8 mouse cellular contexts compared by ENCODE assay signal in genomic region chr13:24988391-24988790, GRCm38 (mm10). TPM values are rescaled to one million over a fixed set of nuclear protein-coding genes. Genes with fewer than 3 reads are reported as not detected.
DNase-seq lines count a peak whose midpoint lies in the region; ATAC-seq lines count a peak whose summit lies in the region.

No protein-coding gene starts in this region.

- H3K4me1 ChIP-seq in liver, embryonic 11.5 days (replicated peaks; ENCODE audit: control insufficient read depth, insufficient read depth, low read length), result no peaks in the 10 kb centered on the region

- no peaks in the 10 kb centered on the region for H3K27me3 ChIP-seq in liver, embryonic 11.5 days (replicated peaks; ENCODE audit: control insufficient read depth, insufficient read depth, low read length)

- H3K36me3 ChIP-seq in liver, embryonic 11.5 days (ENCODE audit: control insufficient read depth, insufficient read depth, low read length), result peaks cover 3% of the 10 kb centered on the region; the same call in 1 of the 2 replicates

- H3K9me3 ChIP-seq in liver, embryonic 11.5 days (ENCODE audit: control insufficient read depth, low read length), result no peaks in the 10 kb centered on the region

- H3K27ac ChIP-seq in liver, embryonic 11.5 days (ENCODE audit: low read depth, low read length), result no peak overlapping the region

- no peak overlapping the region for H3K4me2 ChIP-seq in liver, embryonic 11.5 days

- no peak overlapping the region for H3K4me3 ChIP-seq in liver, embryonic 11.5 days (ENCODE audit: low read depth, low read length)

- no peak overlapping the region for H3K9ac ChIP-seq in liver, embryonic 11.5 days (ENCODE audit: low read depth, low read length)

- DNase-seq in B cell, adult 2 months, result peak; percentile 42 to 45
- DNase-seq in T-cell, adult 2 months (ENCODE audit: low spot score), result peak; percentile 32
- DNase-seq in gastrocnemius, adult 8-10 months (ENCODE audit: low spot score in 2 of 2), result peak; percentile 15 to 18
- DNase-seq in kidney, adult 18-20 months, result peak; percentile 67
- no peak for DNase-seq in liver, embryonic 11.5 days (ENCODE audit: low spot score)
- DNase-seq in natural killer cell, adult 2 months (ENCODE audit: low spot score in 2 of 2), result peak; percentile 10 to 29
- peak; percentile 78 for DNase-seq in testis, postnatal 10 days (ENCODE audit: low spot score)

- WGBS in liver, embryonic 11.5 days, result 49% methylated on average over 7 of the region's 7 CpGs

- ATAC-seq in common myeloid progenitor, adult 5-6 weeks (replicated peaks; ENCODE audit: low read depth, poor library complexity, severe bottlenecking), result peak; percentile 87
- ATAC-seq in liver, embryonic 11.5 days (replicated peaks; ENCODE audit: low FRiP score), result peak; percentile 70

RNA-seq across cellular contexts. Expression of gene Mrs2, which starts 31.8 kb away (rescaled TPM):
- 10.9 and 29.4 TPM in 2 replicates for total RNA-seq in common myeloid progenitor, adult 5-6 weeks (2017)
- total RNA-seq in gastrocnemius, adult 8-10 months (2022), result 10 to 100 TPM; 37.9 to 43.4 (median 40.0) TPM
- polyA plus RNA-seq in liver, embryonic 11.5 days (2014; fragmentation: Nextera tagmentation; extraction: Ambion mirVana), result 21.3 and 21.8 TPM in 2 replicates

RNA-seq across cellular contexts. Expression of gene Gpld1, which starts 45.4 kb away (rescaled TPM):
- total RNA-seq in common myeloid progenitor, adult 5-6 weeks (2017), result 0.46 and 0.49 TPM in 2 replicates
- total RNA-seq in gastrocnemius, adult 8-10 months (2022), result 1 to 10 TPM in 1 of 4 experiments, under 1 TPM in 3; 0.36 to 1.3 (median 0.93) TPM
- 0.48 and 0.61 TPM in 2 replicates for polyA plus RNA-seq in liver, embryonic 11.5 days (2014; fragmentation: Nextera tagmentation; extraction: Ambion mirVana)

RNA-seq across cellular contexts. Expression of gene Aldh5a1, which starts 50.9 kb away (rescaled TPM):
- total RNA-seq in common myeloid progenitor, adult 5-6 weeks (2017), result 0.58 and 1.3 TPM in 2 replicates
- 1 to 10 TPM; 6.7 to 9.3 (median 8.1) TPM for total RNA-seq in gastrocnemius, adult 8-10 months (2022)
- polyA plus RNA-seq in liver, embryonic 11.5 days (2014; fragmentation: Nextera tagmentation; extraction: Ambion mirVana), result 4.0 and 4.3 TPM in 2 replicates
